Mouse (Mus musculus) spleen, adult 2 months (tissue): ENCODE measurements at regions not wholly inside any gene's neighbourhood (a gene's known extent, or its start where the extent isn't known, plus 50 kb on each side); places are given as distances from the start of the nearest gene placed in this dataset.

Source experiments
- CTCF ChIP-seq: fragments of 200-500 bp; IDR thresholded peaks from 2 replicates; pipeline ENCODE4 v1.5.1; 2011; ENCODE audit warnings: mild to moderate bottlenecking, inconsistent platforms; ENCODE audit not compliant: insufficient read depth, insufficient read length, insufficient replicate concordance; ENCODE audit errors: extremely low read depth
- POLR2A ChIP-seq: fragments of 200-500 bp; IDR thresholded peaks from 2 replicates; pipeline ENCODE4 v1.6.1; 2011; ENCODE audit warnings: low read depth, low read length, inconsistent platforms

DNA sequence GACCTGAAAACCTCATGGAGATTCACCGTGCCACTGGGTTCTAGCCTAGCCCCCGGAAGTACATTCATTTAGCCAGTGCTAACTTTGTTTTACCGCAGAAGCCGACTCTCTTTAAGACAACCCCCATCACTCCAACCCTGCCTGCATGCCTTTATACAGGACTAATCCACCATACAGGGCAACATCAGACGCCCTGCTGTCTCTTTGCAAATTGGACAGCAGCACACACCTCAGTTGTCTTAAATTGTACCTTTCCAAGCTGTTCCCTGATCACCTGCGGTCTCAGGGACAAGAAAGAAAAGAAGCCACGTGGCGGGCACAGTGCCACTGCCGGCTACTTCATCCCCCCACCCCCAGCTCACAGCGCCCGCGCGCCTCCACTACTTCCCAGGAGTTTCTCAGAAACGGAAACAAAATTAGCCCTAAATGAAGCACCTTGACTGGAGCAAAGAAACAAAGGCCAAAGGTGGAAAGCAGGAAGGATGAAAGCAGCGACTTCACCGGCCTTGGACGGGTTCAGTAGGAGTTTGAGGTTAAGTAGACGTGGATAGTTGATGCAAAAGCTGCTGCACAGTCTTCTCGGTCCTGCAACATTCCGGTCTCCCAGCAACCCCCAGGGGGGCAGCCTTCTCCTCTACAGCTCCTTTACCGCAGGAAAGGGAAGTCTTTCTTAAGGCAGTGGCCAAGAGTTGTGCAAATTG, 120.9 kb upstream of the Dapk1 start:
- TF ChIP-seq POLR2A (no peak), CTCF (no peak)
